Mouse (Mus musculus) lung, postnatal 0 days (tissue): ENCODE measurements around the gene Ganc. TPM values are rescaled to one million over a fixed set of nuclear protein-coding genes. Genes with fewer than 3 reads are reported as not detected.

Experiments used
- ATAC-seq: fragments of 200-750 bp; cut with Nextera tagmentation; 2 replicates; pipeline ENCODE4 v1.8.0; 2017; ENCODE audit warnings: moderate library complexity
- DNase-seq: peaks from one replicate; pipeline ENCODE4 v3.0.0-alpha.2; 2016; ENCODE audit warnings: low spot score
- H3K27ac ChIP-seq: fragments of 300-500 bp; sonication (generic); 2 replicates; pipeline ENCODE4 v1.5.1; 2014; ENCODE audit warnings: antibody characterized with exemption, mild to moderate bottlenecking, low read length, mixed read lengths
- H3K27me3 ChIP-seq: fragments of 300-500 bp; sonication (generic); replicated peaks from 2 replicates; pipeline ENCODE4 v1.6.1; 2014; ENCODE audit warnings: low read length, mixed read lengths; ENCODE audit not compliant: insufficient read depth
- H3K36me3 ChIP-seq: fragments of 300-500 bp; sonication (generic); 2 replicates; pipeline ENCODE4 v1.6.1; 2014; ENCODE audit warnings: low read length, mixed read lengths; ENCODE audit not compliant: insufficient read depth
- H3K4me1 ChIP-seq: fragments of 300-500 bp; sonication (generic); 2 replicates; pipeline ENCODE4 v1.6.1; 2014; ENCODE audit warnings: antibody characterized with exemption, low read depth, low read length, mixed read lengths; ENCODE audit not compliant: insufficient read depth
- H3K4me2 ChIP-seq: fragments of 300-500 bp; sonication (generic); replicated peaks from 2 replicates; pipeline ENCODE4 v1.6.1; 2014; ENCODE audit warnings: low read depth, mild to moderate bottlenecking, low read length, moderate library complexity, mixed read lengths
- H3K4me3 ChIP-seq: fragments of 300-500 bp; sonication (generic); 2 replicates; pipeline ENCODE4 v1.5.1; 2014; ENCODE audit warnings: low read depth, low read length
- H3K9ac ChIP-seq: fragments of 300-500 bp; sonication (generic); replicated peaks from 2 replicates; pipeline ENCODE4 v1.6.1; 2014; ENCODE audit warnings: low read depth, mild to moderate bottlenecking
- H3K9me3 ChIP-seq: fragments of 300-500 bp; sonication (generic); 2 replicates; pipeline ENCODE4 v1.6.1; 2016; ENCODE audit warnings: low read length, mixed read lengths
- CTCF ChIP-seq: IDR thresholded peaks from 2 replicates; pipeline ENCODE4 v1.5.1; 2016; ENCODE audit warnings: antibody characterized with exemption, mild to moderate bottlenecking
- EP300 ChIP-seq: IDR thresholded peaks from 2 replicates; pipeline ENCODE4 v1.6.1; 2016; ENCODE audit warnings: antibody characterized with exemption, mild to moderate bottlenecking, control low read depth
- WGBS: fragments of 180-500 bp; shearing (Covaris S2); extraction: QIAGEN DNeasy Blood & Tissue Kit; methylation state at CpG from one replicate; pipeline ENCODE4 v1.1.7; 2014; 5-methylcytosine and 5-hydroxymethylcytosine counted together
- polyA plus RNA-seq: library from polyadenylated mRNA; unstranded; fragments of >200 nt; fragmentation: Nextera tagmentation; extraction: Ambion mirVana; gene quantifications from 2 replicates; pipeline ENCODE4 v1.2.1, GENCODE M21; 2015

Gene Ganc
- 10.9 and 11.5 TPM in 2 replicates for polyA plus RNA-seq

- no peak for DNase-seq
- no peaks in the 10 kb centered on the region for H3K36me3 ChIP-seq
- peak within 1 kb of the TSS; percentile 69 for H3K4me3 ChIP-seq
- ATAC-seq: peak; percentile 59
- H3K27me3 ChIP-seq: no peaks in the 10 kb centered on the region
- H3K9me3 ChIP-seq: no peaks in the 10 kb centered on the region
- H3K4me1 ChIP-seq: peaks cover 4% of the 10 kb centered on the region; the same call in 1 of the 2 replicates
- H3K27ac ChIP-seq: peak within 1 kb of the TSS; percentile 94
- under 1% methylated on average over 17 of the region's 17 CpGs for WGBS
- peak within 1 kb of the TSS; percentile 61 for H3K9ac ChIP-seq
- H3K4me2 ChIP-seq: peak within 1 kb of the TSS; percentile 63
- TF ChIP-seq EP300: no peak
- TF ChIP-seq CTCF: peak; percentile 24; the same call in 1 of the 2 replicates
Observed at GRCm38 (mm10) chr2:120403653-120403985, at the start of gene Ganc. Gene Ganc (plus strand): TSS chr2:120403896.

GRCm38 (mm10) chr2:120360425-120360824, 43.3 kb upstream of the Ganc start:
- Histone ChIP-seq H3K9me3 (no peaks in the 10 kb centered on the region), H3K27ac (no peak overlapping the region), H3K4me1 (no peaks in the 10 kb centered on the region), H3K27me3 (no peaks in the 10 kb centered on the region), H3K9ac (no peak overlapping the region), H3K36me3 (peaks cover 28% of the 10 kb centered on the region), H3K4me2 (no peak overlapping the region), H3K4me3 (no peak overlapping the region)
- TF ChIP-seq EP300: no peak
- DNase-seq (no peak), ATAC-seq (no peak)
- 56% methylated on average over 1 of the region's 1 CpGs for WGBS

- H3K4me1 ChIP-seq: no peaks in the 10 kb centered on the region
- peaks cover 24% of the 10 kb centered on the region for H3K36me3 ChIP-seq
- no peaks in the 10 kb centered on the region for H3K9me3 ChIP-seq
- 90% methylated on average over 3 of the region's 3 CpGs for WGBS
- H3K9ac ChIP-seq: no peak overlapping the region
- no peaks in the 10 kb centered on the region for H3K27me3 ChIP-seq
- ATAC-seq (no peak), DNase-seq (no peak)
- H3K4me3 ChIP-seq: no peak overlapping the region
- no peak overlapping the region for H3K27ac ChIP-seq
- no peak for TF ChIP-seq CTCF
- no peak for TF ChIP-seq EP300
- no peak overlapping the region for H3K4me2 ChIP-seq
Observed at GRCm38 (mm10) chr2:120366501-120366900, 37.2 kb upstream of the Ganc start.

GRCm38 (mm10) chr2:120367416-120368207, 36.1 kb upstream of the Ganc start:
- H3K9ac ChIP-seq: no peak overlapping the region
- H3K4me2 ChIP-seq: no peak overlapping the region
- 95% methylated on average over 4 of the region's 4 CpGs for WGBS
- no peak overlapping the region for H3K27ac ChIP-seq
- H3K4me3 ChIP-seq: no peak overlapping the region
- peaks cover 28% of the 10 kb centered on the region for H3K36me3 ChIP-seq
- H3K9me3 ChIP-seq: no peaks in the 10 kb centered on the region
- ATAC-seq (no peak), DNase-seq (no peak)
- no peaks in the 10 kb centered on the region for H3K27me3 ChIP-seq
- TF ChIP-seq EP300: no peak
- TF ChIP-seq CTCF: no peak
- H3K4me1 ChIP-seq: no peaks in the 10 kb centered on the region

- Histone ChIP-seq H3K9ac (no peak overlapping the region), H3K9me3 (no peaks in the 10 kb centered on the region), H3K27ac (no peak overlapping the region), H3K36me3 (peaks cover 44% of the 10 kb centered on the region), H3K4me1 (no peaks in the 10 kb centered on the region), H3K27me3 (no peaks in the 10 kb centered on the region), H3K4me3 (no peak overlapping the region), H3K4me2 (no peak overlapping the region)
- TF ChIP-seq EP300 (no peak), CTCF (no peak)
- 93% methylated on average over 4 of the region's 4 CpGs for WGBS
- ATAC-seq (no peak), DNase-seq (no peak)
Observed at GRCm38 (mm10) chr2:120373858-120374257, 29.8 kb upstream of the Ganc start.

- H3K4me1 ChIP-seq: no peaks in the 10 kb centered on the region
- no peak overlapping the region for H3K27ac ChIP-seq
- H3K4me2 ChIP-seq: no peak overlapping the region
- no peaks in the 10 kb centered on the region for H3K27me3 ChIP-seq
- DNase-seq (no peak), ATAC-seq (no peak)
- H3K36me3 ChIP-seq: peaks cover 11% of the 10 kb centered on the region; the same call in 1 of the 2 replicates
- WGBS: 82% methylated on average over 1 of the region's 1 CpGs
- no peak overlapping the region for H3K4me3 ChIP-seq
- H3K9ac ChIP-seq: no peak overlapping the region
- no peak for TF ChIP-seq CTCF
- no peaks in the 10 kb centered on the region for H3K9me3 ChIP-seq
Observed at GRCm38 (mm10) chr2:120386264-120386663, 17.4 kb upstream of the Ganc start.
